Mouse (Mus musculus) MEL (cell line): ENCODE results near the gene Gpcpd1. TPM values are rescaled to one million over a fixed set of nuclear protein-coding genes. Genes with fewer than 3 reads are reported as not detected.

ENCODE experiments used
- DNase-seq: peaks from one replicate; pipeline ENCODE4 v3.0.0; 2011; ENCODE audit warnings: low read depth, low spot score
- H3K27ac ChIP-seq: 2 replicates; pipeline ENCODE4 v1.5.1; 2012; ENCODE audit warnings: low read depth, mild to moderate bottlenecking, control low read depth, low read length, moderate library complexity; ENCODE audit not compliant: control insufficient read depth
- H3K27me3 ChIP-seq, 2 experiments: fragments of 150-350 bp in 1 of 2; sonication (generic) in 1 of 2; 2 replicates each; pipeline ENCODE4 v1.6.1; 2012; ENCODE audit warnings: low read length in 2 of 2, mild to moderate bottlenecking in 2 of 2, improper control_type of control experiment in 1 of 2, moderate library complexity in 1 of 2; ENCODE audit not compliant: insufficient read depth in 2 of 2, control insufficient read depth in 1 of 2
- H3K36me3 ChIP-seq, 2 experiments: 2 replicates each; pipeline ENCODE4 v1.6.1; 2012 to 2014; ENCODE audit warnings: low read length in 2 of 2, improper control_type of control experiment in 1 of 2, inconsistent platforms in 1 of 2, mild to moderate bottlenecking in 1 of 2; ENCODE audit not compliant: insufficient read depth in 2 of 2, control insufficient read depth in 1 of 2
- H3K4me1 ChIP-seq, 2 experiments: fragments of 150-350 bp in 1 of 2; sonication (generic) in 1 of 2; 2 replicates each; pipeline ENCODE4 v1.6.1; 2012; ENCODE audit warnings: low read length in 2 of 2, improper control_type of control experiment in 1 of 2, mild to moderate bottlenecking in 1 of 2; ENCODE audit not compliant: insufficient read depth in 2 of 2, control insufficient read depth in 1 of 2
- H3K4me3 ChIP-seq, 2 experiments: fragments of 150-350 bp in 1 of 2; sonication (generic) in 1 of 2; 2 replicates each; pipeline ENCODE4 v1.5.1; 2012; ENCODE audit warnings: low read depth in 2 of 2, low read length in 2 of 2, mild to moderate bottlenecking in 2 of 2, moderate library complexity in 2 of 2, control low read depth in 1 of 2, improper control_type of control experiment in 1 of 2; ENCODE audit not compliant: control insufficient read depth in 1 of 2, insufficient read depth in 1 of 2
- H3K79me2 ChIP-seq: 2 replicates; pipeline ENCODE4 v1.6.1; 2012; ENCODE audit warnings: mild to moderate bottlenecking, low read length, moderate library complexity; ENCODE audit not compliant: control insufficient read depth, poor library complexity, insufficient read depth
- H3K9ac ChIP-seq: 2 replicates; pipeline ENCODE4 v1.6.1; 2012; ENCODE audit warnings: low read depth, mild to moderate bottlenecking, control low read depth, low read length, moderate library complexity; ENCODE audit not compliant: control insufficient read depth, poor library complexity, severe bottlenecking
- H3K9me3 ChIP-seq: fragments of 150-350 bp; sonication (generic); replicated peaks from 2 replicates; pipeline ENCODE4 v1.6.1; 2012; ENCODE audit warnings: mild to moderate bottlenecking, low read length, improper control_type of control experiment, moderate library complexity; ENCODE audit not compliant: insufficient read depth
- BHLHE40 ChIP-seq: IDR thresholded peaks from 2 replicates; pipeline ENCODE4 v1.6.1; 2012; ENCODE audit warnings: low read depth, mild to moderate bottlenecking, inconsistent platforms, low read length, improper control_type of control experiment, borderline replicate concordance
- ELF1 ChIP-seq: IDR thresholded peaks from 2 replicates; pipeline ENCODE4 v1.6.1; 2014; ENCODE audit warnings: low read depth, mild to moderate bottlenecking, inconsistent platforms, low read length, improper control_type of control experiment, moderate library complexity
- EP300 ChIP-seq, 2 experiments: IDR thresholded peaks; 2 replicates each; pipeline ENCODE4 v1.6.1; 2011; ENCODE audit warnings: improper control_type of control experiment in 2 of 2, low read length in 2 of 2, low read depth in 1 of 2, mild to moderate bottlenecking in 1 of 2
- ETS1 ChIP-seq: IDR thresholded peaks from 2 replicates; pipeline ENCODE4 v1.6.1; 2012; ENCODE audit warnings: low read depth, mild to moderate bottlenecking, inconsistent platforms, low read length, improper control_type of control experiment, moderate library complexity
- GATA1 ChIP-seq: IDR thresholded peaks from 2 replicates; pipeline ENCODE4 v1.6.1; 2011; ENCODE audit warnings: low read depth, low read length, improper control_type of control experiment
- MAX ChIP-seq: IDR thresholded peaks from 2 replicates; pipeline ENCODE4 v1.6.1; 2011; ENCODE audit warnings: low read length, improper control_type of control experiment
- MEF2A ChIP-seq: IDR thresholded peaks from 2 replicates; pipeline ENCODE4 v1.6.1; 2014; ENCODE audit warnings: low read depth, mild to moderate bottlenecking, inconsistent platforms, low read length, improper control_type of control experiment; ENCODE audit not compliant: poor library complexity, insufficient replicate concordance, severe bottlenecking; ENCODE audit errors: extremely low read depth
- MXI1 ChIP-seq: IDR thresholded peaks from 2 replicates; pipeline ENCODE4 v1.6.1; 2011; ENCODE audit warnings: mild to moderate bottlenecking, low read depth, low read length, improper control_type of control experiment
- NELFE ChIP-seq: IDR thresholded peaks from 2 replicates; pipeline ENCODE4 v1.6.1; 2011; ENCODE audit warnings: low read depth, low read length, improper control_type of control experiment
- POLR2AphosphoS2 ChIP-seq: IDR thresholded peaks from 2 replicates; pipeline ENCODE4 v1.6.1; 2011; ENCODE audit warnings: low read length, improper control_type of control experiment
- SIN3A ChIP-seq: IDR thresholded peaks from 2 replicates; pipeline ENCODE4 v1.6.1; 2012; ENCODE audit warnings: low read length, improper control_type of control experiment, inconsistent platforms
- UBTF ChIP-seq: IDR thresholded peaks from 2 replicates; pipeline ENCODE4 v1.6.1; 2012; ENCODE audit warnings: low read depth, mild to moderate bottlenecking, inconsistent platforms, low read length, improper control_type of control experiment, moderate library complexity, borderline replicate concordance; ENCODE audit not compliant: insufficient read depth
- ZNF384 ChIP-seq: IDR thresholded peaks from 2 replicates; pipeline ENCODE4 v1.6.1; 2012; ENCODE audit warnings: low read depth, mild to moderate bottlenecking, inconsistent platforms, low read length, improper control_type of control experiment
- polyA plus RNA-seq, 2 experiments: library from polyadenylated mRNA; stranded (reverse) in 1 of 2; unstranded in 1 of 2; fragments of >175 nt in 1 of 2; fragments of >200 nt in 1 of 2; gene quantifications; 2 replicates each; pipeline versions ENCODE4 v1.2.1 to v1.2.4; 2012; ENCODE audit warnings: low replicate concordance in 2 of 2, low read depth in 1 of 2; ENCODE audit not compliant: insufficient read length in 2 of 2, insufficient read depth in 1 of 2, missing spikeins in 1 of 2
- total RNA-seq: library from RNA; depleted of rRNA; stranded (reverse); fragments of 300-350 nt; gene quantifications from 2 replicates; pipeline ENCODE4 v1.2.3, GENCODE M21; 2012

The Gpcpd1 gene
- total and polyA plus RNA-seq, 3 experiments, result 2.9 to 4.5 TPM; not detected in 1

GRCm38 (mm10) chr2:132607141-132608093 is 19.9 kb upstream of the Gpcpd1 start:
- no peaks in the 10 kb centered on the region for H3K27me3 ChIP-seq
- H3K4me3 ChIP-seq, result no peak overlapping the region
- peak; percentile 26 for DNase-seq
- H3K36me3 ChIP-seq, result 0 out of 4 replicates have a peak, but pooled peaks cover 0 to 3% of the 10 kb centered on the region in 2 experiments
- H3K79me2 ChIP-seq, result no peaks in the 10 kb centered on the region
- no peaks in the 10 kb centered on the region for H3K9me3 ChIP-seq
- H3K27ac ChIP-seq, result no peak overlapping the region
- TF ChIP-seq GATA1 (no peak), MXI1 (no peak), ELF1 (0 out of 2 replicates have a peak, but pooled peaks have one; percentile 32), ETS1 (0 out of 2 replicates have a peak, but pooled peaks have one; percentile 19), UBTF (no peak), ZNF384 (peak; percentile 39), NELFE (no peak), SIN3A (no peak)
- peaks cover 2 to 3% of the 10 kb centered on the region in 2 experiments; a peak in 2 of 4 replicates for H3K4me1 ChIP-seq
- no peak overlapping the region for H3K9ac ChIP-seq

GRCm38 (mm10) chr2:132605795-132606563 is 18.4 kb upstream of the Gpcpd1 start:
- Histone ChIP-seq H3K4me1 (peaks cover 3 to 4% of the 10 kb centered on the region in 2 experiments; a peak in 2 of 4 replicates), H3K9me3 (no peaks in the 10 kb centered on the region)
- TF ChIP-seq BHLHE40 (no peak), EP300 (IDR thresholded peaks at IDR 0.05; ENCODE audit: low read depth in 1 of 2, low read length in 2 of 2) (no peak), POLR2AphosphoS2 (no peak), MEF2A (no peak), MAX (no peak)
- TF ChIP-seq, all 39 proteins: peak for 0
- no peak overlapping the region for H3K27ac ChIP-seq
- DNase-seq, result no peak
- H3K36me3 ChIP-seq, result peaks cover 0 to 6% of the 10 kb centered on the region in 2 experiments; a peak in 1 of 4 replicates
- no peak overlapping the region for H3K9ac ChIP-seq
- H3K79me2 ChIP-seq, result no peaks in the 10 kb centered on the region
- no peaks in the 10 kb centered on the region for H3K27me3 ChIP-seq
- no peak overlapping the region for H3K4me3 ChIP-seq
